Mouse (Mus musculus): ENCODE measurements around the gene Epb41l1.
A peak's percentile ranks its signal among the peaks of the same experiment; 100 is the strongest.

Gene Epb41l1

GRCm38 (mm10) chr2:156460470-156460869 lies 39.8 kb downstream of the Epb41l1 start:
- DNase-seq (ENCODE audit: low spot score) = peak; percentile 73

- DNase-seq (ENCODE audit: low spot score) = no peak
Observed at GRCm38 (mm10) chr2:156462154-156463029, 41.7 kb downstream of the Epb41l1 start.

GRCm38 (mm10) chr2:156464416-156464815 lies 43.7 kb downstream of the Epb41l1 start:
- DNase-seq (ENCODE audit: low spot score) = no peak

- DNase-seq (ENCODE audit: low spot score) = no peak
Observed at GRCm38 (mm10) chr2:156467538-156467937, 46.8 kb downstream of the Epb41l1 start.

GRCm38 (mm10) chr2:156468890-156469289 lies 48.2 kb downstream of the Epb41l1 start:
- DNase-seq (ENCODE audit: low spot score) = no peak

- no peak for DNase-seq (ENCODE audit: low spot score)
Observed at GRCm38 (mm10) chr2:156469508-156469907, 48.8 kb downstream of the Epb41l1 start.

- no peak for DNase-seq (ENCODE audit: low spot score)
Observed at GRCm38 (mm10) chr2:156470938-156471337, 50.2 kb downstream of the Epb41l1 start.

- DNase-seq (ENCODE audit: low spot score) = no peak
Observed at GRCm38 (mm10) chr2:156472336-156472735, 51.6 kb downstream of the Epb41l1 start.

- no peak for DNase-seq (ENCODE audit: low spot score)
Observed at GRCm38 (mm10) chr2:156473696-156474095, 53.0 kb downstream of the Epb41l1 start.

- no peak for DNase-seq (ENCODE audit: low spot score)
Observed at GRCm38 (mm10) chr2:156474111-156474510, 53.4 kb downstream of the Epb41l1 start.

- no peak for DNase-seq (ENCODE audit: low spot score)
Observed at GRCm38 (mm10) chr2:156474891-156475284, 54.2 kb downstream of the Epb41l1 start.

GRCm38 (mm10) chr2:156475285-156476110 lies 54.8 kb downstream of the Epb41l1 start:
- peak; percentile 69 for DNase-seq (ENCODE audit: low spot score)

GRCm38 (mm10) chr2:156476111-156476747 lies 55.5 kb downstream of the Epb41l1 start:
- no peak for DNase-seq (ENCODE audit: low spot score)

GRCm38 (mm10) chr2:156476748-156477151 lies 56.0 kb downstream of the Epb41l1 start:
- peak; percentile 61 for DNase-seq (ENCODE audit: low spot score)

GRCm38 (mm10) chr2:156478046-156478690 lies 57.5 kb downstream of the Epb41l1 start:
- DNase-seq (ENCODE audit: low spot score) = no peak

- DNase-seq (ENCODE audit: low spot score) = peak; percentile 57
Observed at GRCm38 (mm10) chr2:156479833-156480232, 59.1 kb downstream of the Epb41l1 start.

- no peak for DNase-seq (ENCODE audit: low spot score)
Observed at GRCm38 (mm10) chr2:156480267-156480666, 59.6 kb downstream of the Epb41l1 start.

- peak; percentile 67 for DNase-seq (ENCODE audit: low spot score)
Observed at GRCm38 (mm10) chr2:156482299-156482698, 61.6 kb downstream of the Epb41l1 start.

GRCm38 (mm10) chr2:156482764-156483163 lies 62.1 kb downstream of the Epb41l1 start:
- DNase-seq (ENCODE audit: low spot score) = no peak

- DNase-seq (ENCODE audit: low spot score) = no peak
Observed at GRCm38 (mm10) chr2:156483204-156483603, 62.5 kb downstream of the Epb41l1 start.

GRCm38 (mm10) chr2:156486086-156486751 lies 65.5 kb downstream of the Epb41l1 start:
- no peak for DNase-seq (ENCODE audit: low spot score)

All from layer of hippocampus, adult 11-12 months (tissue).